Mouse (Mus musculus) heart, postnatal 25 days (tissue): ENCODE measurements around the gene Dzip1l. TPM values are rescaled to one million over a fixed set of nuclear protein-coding genes. Genes with fewer than 3 reads are reported as not detected.
"Not testable (repeated sequence)": the region's sequence is repeated elsewhere in the genome, so short reads cannot be mapped to it uniquely, and the experiment has no call there.

Experiments used
- DNase-seq: peaks from one replicate; pipeline ENCODE4 v3.0.0; 2022; ENCODE audit warnings: low spot score
- intact Hi-C: fragments of 180-260 bp; cut with DNase I; formaldehyde crosslinking; loops from one replicate; pipeline ENCODE4 v1.15.1; 2025
- total RNA-seq, 2 experiments: library from RNA; stranded (reverse); gene quantifications; 2 replicates each; pipeline ENCODE4 v1.2.3; 2021

Dzip1l gene
- total RNA-seq: 1 to 10 TPM; 4.1 to 4.2 TPM

- intact Hi-C loops: no loop called here
- peak; percentile 26 for DNase-seq
These were observed at the start of gene Dzip1l for GRCm38 (mm10) chr9:99629281-99630011. Dzip1l (plus strand) TSS chr9:99629496.

- DNase-seq: no peak
- intact Hi-C loops: loop anchor here (1.0 to 5.0 kb wide), 2 partner anchors 63 to 111 kb away; no protein-coding TSS in a partner anchor
These were observed 48.6 kb upstream of the Dzip1l start for GRCm38 (mm10) chr9:99580655-99581054.

GRCm38 (mm10) chr9:99587505-99588202 is 41.6 kb upstream of the Dzip1l start:
- no peak for DNase-seq
- intact Hi-C loops: loop anchor here (1.0 kb wide), 1 partner anchor 75 kb away; no protein-coding TSS in a partner anchor

GRCm38 (mm10) chr9:99591144-99591543 is 38.2 kb upstream of the Dzip1l start:
- intact Hi-C loops: no loop called here

GRCm38 (mm10) chr9:99599127-99599526 is 30.2 kb upstream of the Dzip1l start:
- DNase-seq, intact Hi-C loops: not testable (repeated sequence)

More at GRCm38 (mm10) chr9:99591144-99591543, 38.2 kb upstream of the Dzip1l start:
- DNase-seq: no peak

- intact Hi-C loops: no loop called here
- DNase-seq: no peak
These were observed 25.7 kb upstream of the Dzip1l start for GRCm38 (mm10) chr9:99603566-99603965.

- intact Hi-C loops: no loop called here
These were observed 17.1 kb upstream of the Dzip1l start, which contains the start of gene A4gnt for GRCm38 (mm10) chr9:99612202-99612601. A4gnt (plus strand) TSS chr9:99612502.

GRCm38 (mm10) chr9:99619688-99620087 is 9.6 kb upstream of the Dzip1l start:
- DNase-seq: no peak
- intact Hi-C loops: no loop called here

More at GRCm38 (mm10) chr9:99612202-99612601, 17.1 kb upstream of the Dzip1l start, which contains the start of gene A4gnt:
- no peak for DNase-seq

- no peak for DNase-seq
- intact Hi-C loops: no loop called here
These were observed 9.1 kb upstream of the Dzip1l start for GRCm38 (mm10) chr9:99620196-99620595.

GRCm38 (mm10) chr9:99622034-99622433 is 7.3 kb upstream of the Dzip1l start:
- DNase-seq: no peak
- intact Hi-C loops: no loop called here

- intact Hi-C loops: no loop called here
These were observed 6.3 kb upstream of the Dzip1l start for GRCm38 (mm10) chr9:99622966-99623365.

GRCm38 (mm10) chr9:99624117-99624516 is 5.2 kb upstream of the Dzip1l start:
- intact Hi-C loops: no loop called here
- DNase-seq: peak; percentile 10

More at GRCm38 (mm10) chr9:99622966-99623365, 6.3 kb upstream of the Dzip1l start:
- no peak for DNase-seq

GRCm38 (mm10) chr9:99628581-99628980 is 715 bp upstream of the Dzip1l start:
- intact Hi-C loops: no loop called here

GRCm38 (mm10) chr9:99630071-99630470 is 775 bp downstream of the Dzip1l start:
- DNase-seq: peak; percentile 4
- intact Hi-C loops: no loop called here

More at GRCm38 (mm10) chr9:99628581-99628980, 715 bp upstream of the Dzip1l start:
- DNase-seq: no peak

- intact Hi-C loops: no loop called here
- DNase-seq: no peak
These were observed 1.3 kb downstream of the Dzip1l start for GRCm38 (mm10) chr9:99630528-99631125.

- intact Hi-C loops: no loop called here
- no peak for DNase-seq
These were observed 2.5 kb downstream of the Dzip1l start for GRCm38 (mm10) chr9:99631781-99632180.

GRCm38 (mm10) chr9:99632264-99632663 is 3.0 kb downstream of the Dzip1l start:
- intact Hi-C loops: no loop called here
- DNase-seq: no peak

GRCm38 (mm10) chr9:99636776-99637175 is 7.5 kb downstream of the Dzip1l start:
- intact Hi-C loops: no loop called here
- DNase-seq: no peak

- intact Hi-C loops: no loop called here
- DNase-seq: no peak
These were observed 7.9 kb downstream of the Dzip1l start for GRCm38 (mm10) chr9:99637227-99637626.

- intact Hi-C loops: no loop called here
- DNase-seq: no peak
These were observed 8.4 kb downstream of the Dzip1l start for GRCm38 (mm10) chr9:99637736-99638135.
